Mouse (Mus musculus): ENCODE measurements around the gene Mdc1. TPM values are rescaled to one million over a fixed set of nuclear protein-coding genes. Genes with fewer than 3 reads are reported as not detected.
A peak's percentile ranks its signal among the peaks of the same experiment; 100 is the strongest.
"Not testable (repeated sequence)": the region's sequence is repeated elsewhere in the genome, so short reads cannot be mapped to it uniquely, and the experiment has no call there.

Gene Mdc1
- total RNA-seq, 2 experiments from 2014 or later = 30.1 to 30.4 TPM

- DNase-seq = peak; percentile 38
- intact Hi-C loops (cut with DNase I) = not testable (repeated sequence)
Observed at GRCm38 (mm10) chr17:35839002-35839401, 2.3 kb upstream of the Mdc1 start.

GRCm38 (mm10) chr17:35840561-35840960 lies 754 bp upstream of the Mdc1 start:
- intact Hi-C loops (cut with DNase I) = no loop called here
- DNase-seq = no peak

- no peak for DNase-seq
Observed at GRCm38 (mm10) chr17:35842006-35842405, 691 bp downstream of the Mdc1 start.

GRCm38 (mm10) chr17:35843514-35843913 lies 2.2 kb downstream of the Mdc1 start:
- DNase-seq = no peak
- intact Hi-C loops (cut with DNase I) = no loop called here

More at GRCm38 (mm10) chr17:35842006-35842405, 691 bp downstream of the Mdc1 start:
- intact Hi-C loops (cut with DNase I) = no loop called here

- no peak for DNase-seq
- intact Hi-C loops (cut with DNase I) = no loop called here
Observed at GRCm38 (mm10) chr17:35848112-35848511, 6.8 kb downstream of the Mdc1 start.

GRCm38 (mm10) chr17:35850974-35851373 lies 9.7 kb downstream of the Mdc1 start:
- no peak for DNase-seq
- intact Hi-C loops (cut with DNase I) = no loop called here

- DNase-seq = no peak
- intact Hi-C loops (cut with DNase I) = no loop called here
Observed at GRCm38 (mm10) chr17:35859371-35859770, 18.1 kb downstream of the Mdc1 start.

GRCm38 (mm10) chr17:35859835-35860234 lies 18.5 kb downstream of the Mdc1 start:
- intact Hi-C loops (cut with DNase I) = no loop called here
- DNase-seq = no peak

GRCm38 (mm10) chr17:35860831-35861197 lies 19.5 kb downstream of the Mdc1 start:
- DNase-seq = no peak
- intact Hi-C loops (cut with DNase I) = no loop called here

GRCm38 (mm10) chr17:35861198-35861857 lies 20.0 kb downstream of the Mdc1 start, which contains the start of gene Nrm:
Gene Nrm (plus strand): TSS chr17:35861318.
- intact Hi-C loops (cut with DNase I) = no loop called here
- DNase-seq = peak; percentile 91

- intact Hi-C loops (cut with DNase I) = no loop called here
- no peak for DNase-seq
Observed at GRCm38 (mm10) chr17:35864832-35865353, 23.6 kb downstream of the Mdc1 start.

GRCm38 (mm10) chr17:35865481-35866280 lies 24.4 kb downstream of the Mdc1 start, which contains the start of gene Ppp1r18:
Gene Ppp1r18 (plus strand): TSS chr17:35865593.
- peak; percentile 91 for DNase-seq
- intact Hi-C loops (cut with DNase I) = loop anchor here (2.0 kb wide), 1 partner anchor 31 kb away; no protein-coding TSS in a partner anchor

- peak; percentile 76 for DNase-seq
- intact Hi-C loops (cut with DNase I) = loop anchor here (2.0 kb wide), 1 partner anchor 32 kb away; no protein-coding TSS in a partner anchor
Observed at GRCm38 (mm10) chr17:35866281-35866831, 25.0 kb downstream of the Mdc1 start.

- DNase-seq = no peak
- intact Hi-C loops (cut with DNase I) = loop anchor here (2.0 kb wide), 1 partner anchor 32 kb away; no protein-coding TSS in a partner anchor
Observed at GRCm38 (mm10) chr17:35866911-35867890, 25.9 kb downstream of the Mdc1 start.

- peak; percentile 31 for DNase-seq
- intact Hi-C loops (cut with DNase I) = no loop called here
Observed at GRCm38 (mm10) chr17:35868165-35868820, 27.0 kb downstream of the Mdc1 start.

- intact Hi-C loops (cut with DNase I) = no loop called here
- no peak for DNase-seq
Observed at GRCm38 (mm10) chr17:35868961-35869345, 27.6 kb downstream of the Mdc1 start.

- DNase-seq = peak; percentile 26
- intact Hi-C loops (cut with DNase I) = no loop called here
Observed at GRCm38 (mm10) chr17:35869346-35870067, 28.2 kb downstream of the Mdc1 start.

GRCm38 (mm10) chr17:35870151-35870883 lies 29.0 kb downstream of the Mdc1 start:
- DNase-seq = no peak

More at GRCm38 (mm10) chr17:35870151-35870883, 29.0 kb downstream of the Mdc1 start:
- intact Hi-C loops (cut with DNase I) = no loop called here

Data from left cerebral cortex, postnatal 4 days (tissue).